Mouse (Mus musculus) stomach, postnatal 0 days (tissue): Measurements from ENCODE around the gene Nbea. TPM values are rescaled to one million over a fixed set of nuclear protein-coding genes. Genes with fewer than 3 reads are reported as not detected.
A peak's percentile ranks its signal among the peaks of the same experiment; 100 is the strongest.

Source experiments
- ATAC-seq: fragments of 200-750 bp; cut with Nextera tagmentation; 2 replicates; pipeline ENCODE4 v1.8.0; 2017; ENCODE audit not compliant: low FRiP score, low TSS enrichment
- DNase-seq: peaks from one replicate; pipeline ENCODE4 v3.0.0-alpha.2; 2016; ENCODE audit warnings: low spot score
- H3K27ac ChIP-seq: fragments of 300-500 bp; sonication (generic); replicated peaks from 2 replicates; pipeline ENCODE4 v1.5.1; 2014; ENCODE audit warnings: mild to moderate bottlenecking, control low read depth
- H3K27me3 ChIP-seq: fragments of 300-500 bp; sonication (generic); 2 replicates; pipeline ENCODE4 v1.6.1; 2014; ENCODE audit warnings: low read length; ENCODE audit not compliant: control insufficient read depth, insufficient read depth
- H3K36me3 ChIP-seq: fragments of 300-500 bp; sonication (generic); 2 replicates; pipeline ENCODE4 v1.6.1; 2014; ENCODE audit warnings: low read length, mixed read lengths; ENCODE audit not compliant: control insufficient read depth, insufficient read depth
- H3K4me1 ChIP-seq: fragments of 300-500 bp; sonication (generic); replicated peaks from 2 replicates; pipeline ENCODE4 v1.6.1; 2014; ENCODE audit warnings: antibody characterized with exemption; ENCODE audit not compliant: control insufficient read depth, insufficient read depth
- H3K4me2 ChIP-seq: fragments of 300-500 bp; sonication (generic); replicated peaks from 2 replicates; pipeline ENCODE4 v1.6.1; 2014; ENCODE audit warnings: low read depth, mild to moderate bottlenecking, control low read depth, moderate library complexity
- H3K4me3 ChIP-seq: fragments of 300-500 bp; sonication (generic); 2 replicates; pipeline ENCODE4 v1.5.1; 2014; ENCODE audit warnings: low read depth, low read length, control low read depth
- H3K9ac ChIP-seq: fragments of 300-500 bp; sonication (generic); 2 replicates; pipeline ENCODE4 v1.6.1; 2014; ENCODE audit warnings: mild to moderate bottlenecking, low read length, control low read depth, mixed read lengths
- H3K9me3 ChIP-seq: fragments of 300-500 bp; sonication (generic); 2 replicates; pipeline ENCODE4 v1.6.1; 2016; ENCODE audit warnings: low read length; ENCODE audit not compliant: control insufficient read depth
- CTCF ChIP-seq: IDR thresholded peaks from 2 replicates; pipeline ENCODE4 v1.5.1; 2016; ENCODE audit warnings: antibody characterized with exemption, low read depth, mild to moderate bottlenecking, moderate library complexity
- EP300 ChIP-seq: optimal IDR thresholded peaks from 2 replicates; pipeline ENCODE3; 2016; ENCODE audit warnings: antibody characterized with exemption
- WGBS: fragments of 180-500 bp; shearing (Covaris S2); extraction: QIAGEN DNeasy Blood & Tissue Kit; methylation state at CpG from one replicate; pipeline ENCODE4 v1.1.7; 2014; 5-methylcytosine and 5-hydroxymethylcytosine counted together
- polyA plus RNA-seq: library from polyadenylated mRNA; unstranded; fragments of >200 nt; fragmentation: Nextera tagmentation; extraction: Ambion mirVana; gene quantifications from 2 replicates; pipeline ENCODE4 v1.2.1, GENCODE M21; 2015

Gene Nbea
- polyA plus RNA-seq, 1 experiment from 2014 or later: 4.3 TPM

DNA sequence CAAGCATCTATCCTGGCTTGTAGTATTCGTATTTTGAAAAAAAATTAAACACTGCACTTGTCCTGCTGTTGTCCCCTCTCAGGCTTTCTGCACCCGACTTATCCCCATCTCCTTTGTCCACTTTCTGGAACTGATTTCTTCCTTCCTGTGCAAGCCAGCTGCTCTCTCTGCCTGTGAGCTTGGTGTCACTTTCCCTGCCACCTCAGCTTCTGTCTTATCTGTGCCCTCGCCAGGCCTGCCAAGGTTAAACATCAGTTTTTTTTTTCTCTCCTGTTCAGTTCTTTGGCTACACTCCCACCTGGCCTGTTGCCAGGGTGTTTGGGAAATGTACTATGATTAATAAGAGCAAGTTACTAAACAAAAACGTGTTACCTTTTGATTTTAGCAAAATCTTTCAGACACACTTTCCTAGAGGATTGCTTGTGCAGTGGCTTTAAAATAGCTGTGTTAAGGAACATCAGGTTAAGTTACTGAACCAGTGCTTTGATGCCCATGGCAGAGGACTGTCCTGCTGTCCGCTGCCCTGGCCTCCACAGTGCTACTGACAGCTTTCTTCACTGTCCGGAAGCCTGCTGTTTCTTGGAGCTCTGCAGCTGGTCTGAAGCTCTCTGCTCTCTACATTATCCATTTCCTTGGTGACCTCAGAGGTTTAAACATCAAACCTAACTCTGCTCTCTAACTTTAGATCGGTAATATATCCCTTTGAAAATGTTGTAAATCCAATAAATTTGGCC, 389.5 kb downstream of the Nbea start:
- H3K9ac ChIP-seq: no peak overlapping the region
- H3K27ac ChIP-seq: no peak overlapping the region
- no peaks in the 10 kb centered on the region for H3K36me3 ChIP-seq
- TF ChIP-seq CTCF (no peak), EP300 (no peak)
- H3K4me3 ChIP-seq: no peak overlapping the region
- no peaks in the 10 kb centered on the region for H3K9me3 ChIP-seq
- 49% methylated on average over 7 of the region's 7 CpGs for WGBS
- ATAC-seq (no peak), DNase-seq (peak; percentile 48)
- no peak overlapping the region for H3K4me2 ChIP-seq
- no peaks in the 10 kb centered on the region for H3K4me1 ChIP-seq
- H3K27me3 ChIP-seq: peaks cover 3% of the 10 kb centered on the region; the same call in 1 of the 2 replicates

DNA sequence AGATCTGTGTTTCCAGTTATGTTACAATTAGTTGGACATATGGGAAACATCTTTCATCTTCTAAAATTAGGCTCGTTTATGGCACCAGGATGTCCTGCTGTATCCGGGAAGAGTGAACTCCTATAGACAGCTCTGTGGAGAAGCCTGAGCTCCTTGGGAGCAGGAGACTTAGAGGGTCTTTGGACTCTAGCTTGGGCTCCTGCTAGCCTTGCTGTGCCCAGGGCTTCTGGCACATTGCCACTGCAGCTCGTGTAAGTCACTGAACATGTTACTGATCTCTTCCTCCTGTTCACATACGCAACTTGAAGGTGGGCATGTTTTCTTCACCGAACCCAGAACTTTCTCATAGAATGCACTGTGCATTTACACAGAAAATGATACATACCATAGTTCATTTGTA, 391.2 kb downstream of the Nbea start:
- H3K9ac ChIP-seq: no peak overlapping the region
- 72% methylated on average over 5 of the region's 5 CpGs for WGBS
- H3K4me2 ChIP-seq: no peak overlapping the region
- no peak overlapping the region for H3K4me3 ChIP-seq
- H3K4me1 ChIP-seq: no peaks in the 10 kb centered on the region
- ATAC-seq (no peak), DNase-seq (no peak)
- no peaks in the 10 kb centered on the region for H3K36me3 ChIP-seq
- TF ChIP-seq EP300: no peak
- TF ChIP-seq CTCF: no peak
- H3K27me3 ChIP-seq: peaks cover 3% of the 10 kb centered on the region; the same call in 1 of the 2 replicates
- H3K9me3 ChIP-seq: no peaks in the 10 kb centered on the region
- no peak overlapping the region for H3K27ac ChIP-seq

DNA sequence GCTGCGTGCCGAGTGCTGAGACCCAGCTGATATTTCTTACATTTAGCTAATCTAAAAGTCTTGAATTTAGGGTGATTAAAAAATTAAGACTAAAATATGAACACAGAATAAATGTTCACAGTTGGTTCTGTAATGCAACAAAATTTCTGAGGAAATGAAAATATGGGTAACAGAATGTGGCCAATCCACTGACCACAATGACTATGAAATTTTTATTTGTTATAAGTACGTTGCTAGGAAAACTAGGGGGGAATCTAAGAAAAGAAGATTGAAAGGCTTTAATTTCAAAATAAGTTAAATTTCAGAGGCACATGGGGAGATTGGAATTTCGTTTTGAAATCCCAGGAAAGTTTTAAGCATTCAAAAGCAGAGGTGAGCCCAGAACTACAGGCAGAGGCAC, 392.9 kb downstream of the Nbea start:
- 80% methylated on average over 4 of the region's 4 CpGs for WGBS
- Histone ChIP-seq H3K36me3 (no peaks in the 10 kb centered on the region), H3K9ac (no peak overlapping the region), H3K27ac (no peak overlapping the region), H3K4me1 (no peaks in the 10 kb centered on the region), H3K27me3 (peaks cover 3% of the 10 kb centered on the region; the same call in 1 of the 2 replicates), H3K9me3 (no peaks in the 10 kb centered on the region), H3K4me2 (no peak overlapping the region), H3K4me3 (no peak overlapping the region)
- no peak for ATAC-seq
- no peak for DNase-seq
- no peak for TF ChIP-seq CTCF
- no peak for TF ChIP-seq EP300

DNA sequence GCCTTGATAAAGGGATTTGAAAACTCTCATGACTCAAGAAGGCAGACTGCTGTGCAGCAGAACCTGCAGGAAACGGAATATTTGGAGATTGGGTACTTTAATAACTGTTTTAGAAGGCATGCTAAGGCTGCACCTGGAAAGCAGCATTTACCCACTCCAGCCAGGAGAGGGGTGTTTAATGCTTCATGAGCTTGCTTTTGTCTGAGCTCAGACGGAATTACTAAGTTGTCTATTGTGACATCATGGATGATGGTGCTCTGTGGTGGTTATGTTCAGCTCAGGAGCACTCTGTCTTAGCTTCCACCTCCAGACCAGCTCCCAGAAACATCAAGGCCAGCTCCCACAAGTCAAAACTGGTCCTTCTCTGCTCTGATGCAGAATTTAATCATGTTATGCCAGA, 393.6 kb downstream of the Nbea start:
- H3K4me1 ChIP-seq: no peaks in the 10 kb centered on the region
- TF ChIP-seq EP300 (no peak), CTCF (no peak)
- no peak overlapping the region for H3K4me3 ChIP-seq
- no peak overlapping the region for H3K27ac ChIP-seq
- 66% methylated on average over 2 of the region's 2 CpGs for WGBS
- no peak overlapping the region for H3K4me2 ChIP-seq
- H3K27me3 ChIP-seq: peaks cover 3% of the 10 kb centered on the region; the same call in 1 of the 2 replicates
- no peak for DNase-seq
- H3K9me3 ChIP-seq: no peaks in the 10 kb centered on the region
- no peak for ATAC-seq
- H3K36me3 ChIP-seq: no peaks in the 10 kb centered on the region
- H3K9ac ChIP-seq: no peak overlapping the region

DNA sequence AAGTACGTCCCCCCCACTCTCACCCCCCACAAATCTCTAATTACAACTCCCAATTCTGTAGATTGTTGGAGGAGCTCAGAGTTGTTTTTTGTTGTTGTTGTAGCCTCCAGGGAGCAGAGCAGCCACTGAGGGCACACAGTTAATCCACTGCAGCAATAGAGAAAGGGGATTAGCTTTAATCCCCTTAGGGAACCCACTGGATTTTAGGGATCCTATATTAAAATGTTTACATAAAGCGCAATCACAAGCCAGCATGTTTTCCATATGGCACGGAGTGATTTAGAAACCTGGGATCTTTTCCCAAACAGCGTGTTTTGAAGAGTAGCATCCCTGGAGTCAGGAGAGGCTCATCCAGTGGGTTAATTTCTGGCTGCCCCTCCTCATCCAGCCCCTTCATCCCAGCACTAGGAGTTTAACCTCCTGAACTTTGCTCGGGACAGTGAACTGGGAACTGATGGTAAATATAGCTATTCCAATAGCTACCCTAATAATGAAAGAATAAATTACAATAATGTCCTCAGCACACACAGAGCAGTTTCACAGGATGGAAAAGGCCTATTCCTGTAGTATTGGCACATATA, 394.8 kb downstream of the Nbea start:
- H3K36me3 ChIP-seq: no peaks in the 10 kb centered on the region
- WGBS: 55% methylated on average over 5 of the region's 5 CpGs
- no peak overlapping the region for H3K9ac ChIP-seq
- DNase-seq (no peak), ATAC-seq (no peak)
- H3K4me2 ChIP-seq: no peak overlapping the region
- no peak overlapping the region for H3K4me3 ChIP-seq
- no peak overlapping the region for H3K27ac ChIP-seq
- H3K9me3 ChIP-seq: no peaks in the 10 kb centered on the region
- peaks cover 3% of the 10 kb centered on the region; the same call in 1 of the 2 replicates for H3K27me3 ChIP-seq
- H3K4me1 ChIP-seq: no peaks in the 10 kb centered on the region
- no peak for TF ChIP-seq EP300
- no peak for TF ChIP-seq CTCF

DNA sequence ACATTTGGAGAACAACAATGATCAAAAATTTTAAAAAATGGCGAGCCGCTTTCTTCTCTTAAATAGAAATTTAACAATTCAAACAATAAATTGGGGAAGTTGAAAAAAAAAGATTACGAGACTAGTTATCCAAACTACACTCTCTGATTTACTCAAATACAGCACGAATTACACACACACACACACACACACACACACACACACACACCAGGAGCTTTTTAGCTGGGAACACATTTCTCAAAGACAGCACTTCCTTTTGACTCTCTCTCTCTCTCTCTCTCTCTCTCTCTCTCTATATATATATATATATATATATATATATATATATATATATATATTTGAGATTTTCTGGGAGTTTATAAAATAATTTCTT, 395.3 kb downstream of the Nbea start:
- no peaks in the 10 kb centered on the region for H3K9me3 ChIP-seq
- TF ChIP-seq EP300 (no peak), CTCF (no peak)
- no peak overlapping the region for H3K27ac ChIP-seq
- peaks cover 4% of the 10 kb centered on the region; the same call in 1 of the 2 replicates for H3K27me3 ChIP-seq
- peak overlapping the region; percentile 46 for H3K4me3 ChIP-seq
- H3K9ac ChIP-seq: no peak overlapping the region
- no peaks in the 10 kb centered on the region for H3K36me3 ChIP-seq
- H3K4me1 ChIP-seq: no peaks in the 10 kb centered on the region
- ATAC-seq (no peak), DNase-seq (no peak)
- peak overlapping the region; percentile 65 for H3K4me2 ChIP-seq
- 32% methylated on average over 4 of the region's 4 CpGs for WGBS
